Mouse (Mus musculus): Measurements from ENCODE around the gene Prpmp5.
"Not testable (repeated sequence)": the region's sequence is repeated elsewhere in the genome, so short reads cannot be mapped to it uniquely, and the experiment has no call there.

Gene Prpmp5

GRCm38 (mm10) chr6:132314657-132315056 is at the start of gene Prpmp5:
Gene Prpmp5 (minus strand): TSS chr6:132314757.
- in situ Hi-C loops (cut with MboI; ENCODE audit: low sequenced_read_pairs) = not testable (repeated sequence)

GRCm38 (mm10) chr6:132364034-132364433 is 49.5 kb upstream of the Prpmp5 start, which contains the start of gene Gm8882:
Gene Gm8882 (minus strand): TSS chr6:132364134.
- in situ Hi-C loops (cut with MboI; ENCODE audit: low sequenced_read_pairs) = not testable (repeated sequence)
